Mouse (Mus musculus) layer of hippocampus, adult 9-10 months (tissue): ENCODE measurements at regions not wholly inside any gene's neighbourhood (a gene's known extent, or its start where the extent isn't known, plus 50 kb on each side); places are given as distances from the start of the nearest gene placed in this dataset.

Experiments used
- DNase-seq: peaks from one replicate; pipeline ENCODE4 v3.0.0; 2022; ENCODE audit warnings: low spot score

GRCm38 (mm10) chr17:43219636-43220035 is 50.5 kb upstream of the Adgrf1 start:
- DNase-seq: no peak
